Mouse (Mus musculus): ENCODE measurements around the gene Gm10642.

Gm10642 gene

GRCm38 (mm10) chr9:70656130-70657007 is at the start of gene Gm10642:
TSS of gene Gm10642 (plus strand) at chr9:70656251.
- DNase-seq: peak; percentile 60

- no peak for DNase-seq
Observed at GRCm38 (mm10) chr9:70611026-70611673, 44.9 kb upstream of the Gm10642 start.

DNA sequence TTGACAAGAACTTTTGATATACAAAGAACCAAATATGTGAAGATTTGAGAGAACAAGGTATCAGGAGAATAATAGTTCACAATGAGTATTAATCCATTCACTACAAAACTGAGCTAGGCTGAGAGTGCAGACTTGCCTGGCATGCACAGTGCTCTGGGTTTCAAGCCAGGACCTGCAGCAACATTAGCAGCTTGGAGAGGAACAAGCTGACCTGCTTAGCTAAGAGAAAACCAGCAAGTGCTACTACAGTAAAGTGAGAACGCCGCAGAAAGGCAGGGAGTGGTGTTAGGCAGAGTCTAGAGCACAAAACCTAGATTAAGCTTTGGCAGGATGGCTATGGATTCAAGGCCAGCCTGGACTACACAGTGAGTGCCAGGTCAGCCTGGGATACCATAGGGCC is 26.3 kb upstream of the Gm10642 start:
- DNase-seq: no peak

DNA sequence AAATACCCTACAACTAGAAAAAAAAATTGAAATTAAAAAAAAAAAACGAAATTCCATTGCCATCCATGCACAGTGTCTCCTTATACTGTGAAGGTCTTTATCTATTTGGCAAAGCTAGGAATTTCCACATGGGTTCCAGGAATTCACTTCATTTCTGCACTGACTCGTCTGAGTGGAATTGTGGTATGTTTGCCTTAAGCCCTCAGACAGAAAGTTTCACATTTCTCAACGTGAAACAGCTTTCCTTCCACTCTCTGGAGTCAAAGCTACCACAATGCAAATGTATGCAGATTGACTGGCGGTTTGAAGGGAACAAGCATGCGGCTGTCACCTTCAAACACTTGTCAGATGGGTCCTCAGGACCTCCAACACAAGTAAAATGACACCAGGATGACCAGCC is 24.4 kb upstream of the Gm10642 start:
- no peak for DNase-seq

- DNase-seq: no peak
Observed at GRCm38 (mm10) chr9:70636748-70637147, 19.3 kb upstream of the Gm10642 start.

- DNase-seq: no peak
Observed at GRCm38 (mm10) chr9:70650260-70650659, 5.8 kb upstream of the Gm10642 start.

- DNase-seq: no peak
Observed at GRCm38 (mm10) chr9:70650994-70651393, 5.1 kb upstream of the Gm10642 start.

- no peak for DNase-seq
Observed at GRCm38 (mm10) chr9:70652221-70652620, 3.8 kb upstream of the Gm10642 start.

GRCm38 (mm10) chr9:70653875-70654274 is 2.2 kb upstream of the Gm10642 start:
- DNase-seq: no peak

DNA sequence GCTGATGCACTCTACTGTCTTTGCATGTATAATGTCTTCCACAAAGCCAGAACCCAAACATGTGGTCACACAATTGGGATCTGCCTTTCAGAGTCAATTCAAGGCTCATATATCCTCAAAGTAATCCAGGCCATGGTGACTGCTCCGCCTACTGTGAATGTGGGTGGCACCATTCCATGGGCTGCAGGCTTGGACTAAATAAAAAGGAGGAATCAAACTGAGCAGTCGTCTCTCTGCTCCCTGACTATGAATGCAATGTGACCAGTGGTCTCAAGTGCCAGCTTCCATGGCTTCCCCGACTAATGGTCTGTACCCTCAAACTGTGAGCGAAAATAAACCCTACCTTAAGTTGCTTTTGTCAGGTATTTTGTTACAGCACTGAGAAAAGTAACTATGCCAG is 1.6 kb upstream of the Gm10642 start:
- no peak for DNase-seq

GRCm38 (mm10) chr9:70655764-70656129 is 304 bp upstream of the Gm10642 start:
- no peak for DNase-seq

DNA sequence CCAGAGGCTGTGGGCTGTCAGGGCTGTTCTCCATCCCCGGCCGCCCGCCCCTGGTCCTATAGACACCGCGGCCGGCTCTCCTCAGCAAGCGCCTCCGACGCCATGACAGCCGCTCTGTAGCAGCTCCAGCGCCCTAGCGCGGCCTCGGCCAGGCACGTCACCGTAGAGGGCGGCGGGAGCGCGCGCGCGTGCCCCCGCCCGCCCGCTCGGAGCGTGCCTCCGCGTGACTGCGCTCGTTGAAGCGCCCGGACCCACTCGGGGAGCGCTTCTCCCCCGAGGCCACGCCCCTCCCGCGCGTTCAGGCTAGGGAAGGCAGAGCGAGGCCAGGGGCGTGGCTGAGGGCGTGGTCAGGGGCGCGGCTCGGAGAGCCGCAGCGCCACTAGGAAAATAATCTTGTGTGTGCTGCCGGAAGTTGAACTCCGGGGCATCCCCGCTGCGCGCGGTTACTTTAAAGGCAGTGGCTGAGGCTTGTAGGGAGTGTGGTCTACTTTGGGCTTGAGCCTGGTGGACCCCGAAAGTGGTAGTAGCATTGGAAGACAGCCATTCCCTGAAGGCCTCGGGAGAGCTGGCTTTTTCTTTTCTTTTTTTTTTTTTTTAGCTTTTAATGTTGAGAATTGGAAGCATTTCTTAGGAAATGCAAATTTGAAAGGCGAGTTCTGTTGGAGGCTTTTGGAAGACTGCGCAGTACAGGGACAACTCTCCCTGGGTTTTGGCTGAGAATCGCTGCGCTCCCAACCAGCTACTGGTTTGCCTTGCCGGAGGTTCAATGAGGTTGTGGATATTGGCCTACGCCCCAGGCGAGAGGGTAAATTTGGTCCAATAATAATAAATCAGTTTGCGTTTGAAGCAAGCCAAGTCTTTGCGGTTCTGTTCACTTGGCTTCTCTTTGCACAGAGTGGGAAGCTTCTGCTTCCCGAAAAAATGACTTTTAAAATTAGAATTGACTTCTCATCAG is 1.2 kb downstream of the Gm10642 start, which contains the start of gene Mindy2:
Gene Mindy2, minus strand, starts transcription at position 162 of the 955 bp plus-strand sequence.
- DNase-seq: peak; percentile 99

GRCm38 (mm10) chr9:70658266-70658665 is 2.2 kb downstream of the Gm10642 start:
- DNase-seq: no peak

GRCm38 (mm10) chr9:70664847-70665246 is 8.8 kb downstream of the Gm10642 start:
- no peak for DNase-seq

- no peak for DNase-seq
Observed at GRCm38 (mm10) chr9:70665372-70666145, 9.5 kb downstream of the Gm10642 start.

DNA sequence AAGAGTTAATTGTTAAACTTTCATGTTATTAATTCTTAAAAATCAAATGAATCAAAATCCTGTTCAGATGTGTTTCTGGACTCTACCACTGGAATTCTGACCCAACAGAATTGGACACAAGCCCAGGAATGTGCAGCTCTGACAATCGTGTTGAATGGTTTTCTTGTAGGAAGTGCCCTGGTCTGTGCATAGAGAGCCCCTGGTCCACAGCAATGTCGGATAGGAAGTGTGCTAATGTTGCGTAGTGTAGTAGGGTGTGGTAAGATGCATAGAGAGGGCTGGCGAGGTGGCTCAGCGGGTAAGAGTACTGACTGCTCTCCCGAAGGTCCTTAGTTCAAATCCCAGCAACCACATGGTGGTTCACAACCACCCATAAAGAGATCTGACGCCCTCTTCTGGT is 10.8 kb downstream of the Gm10642 start:
- no peak for DNase-seq

- DNase-seq: no peak
Observed at GRCm38 (mm10) chr9:70668048-70668447, 12.0 kb downstream of the Gm10642 start.

DNA sequence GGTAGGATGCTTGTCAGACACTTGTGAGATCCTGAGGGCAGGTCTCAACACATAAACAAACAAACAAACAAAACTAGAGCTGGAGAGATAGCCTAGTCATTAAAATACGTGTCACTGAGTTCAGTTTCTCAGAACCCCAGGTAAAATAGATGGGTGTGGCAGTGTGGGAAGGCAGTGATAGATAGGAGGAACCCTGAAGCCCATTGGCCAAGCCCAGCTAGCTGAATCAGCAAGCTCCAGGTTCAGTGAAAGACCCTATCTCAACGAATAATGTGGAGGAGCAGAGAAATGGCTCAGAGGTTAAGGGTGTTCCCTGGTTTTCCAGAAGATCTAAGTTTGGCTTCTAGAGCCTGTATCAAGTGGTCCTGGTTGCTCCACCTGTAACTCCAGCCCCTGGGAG is 13.1 kb downstream of the Gm10642 start:
- no peak for DNase-seq

GRCm38 (mm10) chr9:70670381-70670780 is 14.3 kb downstream of the Gm10642 start:
- no peak for DNase-seq

DNA sequence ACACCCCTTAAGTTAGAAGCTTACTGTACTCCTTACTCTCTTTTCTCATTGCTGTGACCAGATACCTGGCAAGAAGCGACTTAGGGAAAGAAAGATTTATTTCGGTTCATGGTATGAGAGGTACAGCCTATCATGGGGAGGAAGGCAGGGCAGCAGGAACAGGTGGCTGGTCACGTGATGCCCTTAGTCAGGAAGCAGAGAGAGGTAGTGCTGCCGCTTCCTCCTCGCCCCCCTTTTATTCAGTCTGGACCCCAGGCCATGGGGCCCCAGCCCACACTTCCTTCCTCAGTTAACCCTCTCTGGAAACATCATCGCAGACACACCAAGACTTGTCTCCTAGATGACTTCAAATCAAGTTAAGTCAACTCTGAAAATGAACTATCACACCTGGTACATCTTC is 15.2 kb downstream of the Gm10642 start:
- no peak for DNase-seq

GRCm38 (mm10) chr9:70671772-70672579 is 15.9 kb downstream of the Gm10642 start:
- no peak for DNase-seq

All from right cerebral cortex, postnatal 14 days (tissue).